Mouse (Mus musculus): ENCODE measurements around the gene Slc16a12. TPM values are rescaled to one million over a fixed set of nuclear protein-coding genes. Genes with fewer than 3 reads are reported as not detected.
"Not testable (repeated sequence)": the region's sequence is repeated elsewhere in the genome, so short reads cannot be mapped to it uniquely, and the experiment has no call there.

The Slc16a12 gene
- polyA plus RNA-seq, 1 experiment from 2014 or later: 2.4 TPM

- Histone ChIP-seq H3K9ac (ENCODE audit: low read depth, low read length) (no peak overlapping the region), H3K9me3 (ENCODE audit: control insufficient read depth, low read length) (no peaks in the 10 kb centered on the region), H3K27ac (replicated peaks; ENCODE audit: low read depth, low read length) (no peak overlapping the region), H3K27me3 (replicated peaks; ENCODE audit: control insufficient read depth, insufficient read depth, low read length) (no peaks in the 10 kb centered on the region), H3K36me3 (ENCODE audit: control insufficient read depth, insufficient read depth, low read length) (no peaks in the 10 kb centered on the region), H3K4me2 (ENCODE audit: low read depth, low read length) (no peak overlapping the region), H3K4me3 (ENCODE audit: low read depth, low read length) (no peak overlapping the region), H3K4me1 (ENCODE audit: control insufficient read depth, insufficient read depth, low read length) (no peaks in the 10 kb centered on the region)
- DNase-seq (ENCODE audit: low spot score) (no peak), ATAC-seq (ENCODE audit: low read depth) (no peak)
- WGBS: 87% methylated on average over 3 of the region's 3 CpGs
Observed at GRCm38 (mm10) chr19:34650276-34650675, 96.8 kb downstream of the Slc16a12 start.

GRCm38 (mm10) chr19:34647630-34648029 lies 99.5 kb downstream of the Slc16a12 start:
- not testable (repeated sequence) for H3K36me3 ChIP-seq (ENCODE audit: control insufficient read depth, insufficient read depth, low read length); H3K9me3 ChIP-seq (ENCODE audit: control insufficient read depth, low read length); H3K4me3 ChIP-seq (ENCODE audit: low read depth, low read length); H3K9ac ChIP-seq (ENCODE audit: low read depth, low read length); H3K4me2 ChIP-seq (ENCODE audit: low read depth, low read length); H3K4me1 ChIP-seq (ENCODE audit: control insufficient read depth, insufficient read depth, low read length); H3K27ac ChIP-seq (replicated peaks; ENCODE audit: low read depth, low read length); H3K27me3 ChIP-seq (replicated peaks; ENCODE audit: control insufficient read depth, insufficient read depth, low read length); ATAC-seq (ENCODE audit: low read depth); DNase-seq (ENCODE audit: low spot score)
- WGBS: 85% methylated on average over 7 of the region's 8 CpGs

- no peak for ATAC-seq (ENCODE audit: low read depth)
- Histone ChIP-seq H3K27me3 (replicated peaks; ENCODE audit: control insufficient read depth, insufficient read depth, low read length) (no peaks in the 10 kb centered on the region), H3K9ac (ENCODE audit: low read depth, low read length) (no peak overlapping the region), H3K27ac (replicated peaks; ENCODE audit: low read depth, low read length) (no peak overlapping the region), H3K4me3 (ENCODE audit: low read depth, low read length) (no peak overlapping the region), H3K4me2 (ENCODE audit: low read depth, low read length) (no peak overlapping the region), H3K4me1 (ENCODE audit: control insufficient read depth, insufficient read depth, low read length) (no peaks in the 10 kb centered on the region), H3K36me3 (ENCODE audit: control insufficient read depth, insufficient read depth, low read length) (no peaks in the 10 kb centered on the region), H3K9me3 (ENCODE audit: control insufficient read depth, low read length) (no peaks in the 10 kb centered on the region)
- no peak for DNase-seq (ENCODE audit: low spot score)
- 51% methylated on average over 5 of the region's 5 CpGs for WGBS
Observed at GRCm38 (mm10) chr19:34642616-34643015, 104.5 kb downstream of the Slc16a12 start.

- 34% methylated on average over 4 of the region's 4 CpGs for whole genome bisulfite sequencing
- peak within 1 kb of the TSS; percentile 12; the same call in 1 of the 2 replicates for H3K4me2 ChIP-seq (ENCODE audit: low read depth, low read length)
- 0 out of 2 replicates have a peak within 1 kb of the TSS, but pooled peaks have one; percentile 2 for H3K9ac ChIP-seq (ENCODE audit: low read depth, low read length)
- no peak within 1 kb of the TSS for H3K27ac ChIP-seq (replicated peaks; ENCODE audit: low read depth, low read length)
- H3K4me1 ChIP-seq (ENCODE audit: control insufficient read depth, insufficient read depth, low read length): no peaks in the 10 kb centered on the region
- H3K36me3 ChIP-seq (ENCODE audit: control insufficient read depth, insufficient read depth, low read length): no peaks in the 10 kb centered on the region
- DNase-seq (ENCODE audit: low spot score) (peak; percentile 63), ATAC-seq (ENCODE audit: low read depth) (no peak; the same call in 1 of the 2 replicates)
- no peaks in the 10 kb centered on the region for H3K27me3 ChIP-seq (replicated peaks; ENCODE audit: control insufficient read depth, insufficient read depth, low read length)
- no peaks in the 10 kb centered on the region for H3K9me3 ChIP-seq (ENCODE audit: control insufficient read depth, low read length)
- H3K4me3 ChIP-seq (ENCODE audit: low read depth, low read length): no peak within 1 kb of the TSS
Observed at GRCm38 (mm10) chr19:34640623-34641022, 106.5 kb downstream of the Slc16a12 start, which contains the start of the genes Ifit1bl2 and Ifit1. TSS of gene Ifit1bl2 (minus strand) at chr19:34640743. TSS of gene Ifit1 (plus strand) at chr19:34640871.

- DNase-seq (ENCODE audit: low spot score) (peak; percentile 64), ATAC-seq (ENCODE audit: low read depth) (peak; percentile 47; the same call in 1 of the 2 replicates)
- H3K27ac ChIP-seq (replicated peaks; ENCODE audit: low read depth, low read length): no peak overlapping the region
- WGBS: 9% methylated on average over 3 of the region's 3 CpGs
- no peak overlapping the region for H3K9ac ChIP-seq (ENCODE audit: low read depth, low read length)
- H3K4me3 ChIP-seq (ENCODE audit: low read depth, low read length): no peak overlapping the region
- no peaks in the 10 kb centered on the region for H3K27me3 ChIP-seq (replicated peaks; ENCODE audit: control insufficient read depth, insufficient read depth, low read length)
- H3K36me3 ChIP-seq (ENCODE audit: control insufficient read depth, insufficient read depth, low read length): no peaks in the 10 kb centered on the region
- no peaks in the 10 kb centered on the region for H3K9me3 ChIP-seq (ENCODE audit: control insufficient read depth, low read length)
- H3K4me1 ChIP-seq (ENCODE audit: control insufficient read depth, insufficient read depth, low read length): no peaks in the 10 kb centered on the region
- no peak overlapping the region for H3K4me2 ChIP-seq (ENCODE audit: low read depth, low read length)
Observed at GRCm38 (mm10) chr19:34636933-34637557, 110.0 kb downstream of the Slc16a12 start.

GRCm38 (mm10) chr19:34633484-34633883 lies 113.6 kb downstream of the Slc16a12 start:
- no peaks in the 10 kb centered on the region for H3K9me3 ChIP-seq (ENCODE audit: control insufficient read depth, low read length)
- ATAC-seq (ENCODE audit: low read depth): no peak
- no peaks in the 10 kb centered on the region for H3K27me3 ChIP-seq (replicated peaks; ENCODE audit: control insufficient read depth, insufficient read depth, low read length)
- H3K4me3 ChIP-seq (ENCODE audit: low read depth, low read length): no peak overlapping the region
- WGBS: 70% methylated on average over 2 of the region's 2 CpGs
- H3K9ac ChIP-seq (ENCODE audit: low read depth, low read length): no peak overlapping the region
- no peak overlapping the region for H3K4me2 ChIP-seq (ENCODE audit: low read depth, low read length)
- no peaks in the 10 kb centered on the region for H3K4me1 ChIP-seq (ENCODE audit: control insufficient read depth, insufficient read depth, low read length)
- H3K36me3 ChIP-seq (ENCODE audit: control insufficient read depth, insufficient read depth, low read length): no peaks in the 10 kb centered on the region
- no peak overlapping the region for H3K27ac ChIP-seq (replicated peaks; ENCODE audit: low read depth, low read length)
- no peak for DNase-seq (ENCODE audit: low spot score)

GRCm38 (mm10) chr19:34631487-34631886 lies 115.6 kb downstream of the Slc16a12 start:
- Histone ChIP-seq H3K27ac (replicated peaks; ENCODE audit: low read depth, low read length) (no peak overlapping the region), H3K4me2 (ENCODE audit: low read depth, low read length) (no peak overlapping the region), H3K27me3 (replicated peaks; ENCODE audit: control insufficient read depth, insufficient read depth, low read length) (no peaks in the 10 kb centered on the region), H3K4me1 (ENCODE audit: control insufficient read depth, insufficient read depth, low read length) (no peaks in the 10 kb centered on the region), H3K36me3 (ENCODE audit: control insufficient read depth, insufficient read depth, low read length) (no peaks in the 10 kb centered on the region), H3K9ac (ENCODE audit: low read depth, low read length) (no peak overlapping the region), H3K9me3 (ENCODE audit: control insufficient read depth, low read length) (no peaks in the 10 kb centered on the region), H3K4me3 (ENCODE audit: low read depth, low read length) (no peak overlapping the region)
- no peak for ATAC-seq (ENCODE audit: low read depth)
- no peak for DNase-seq (ENCODE audit: low spot score)

GRCm38 (mm10) chr19:34627496-34627895 lies 119.6 kb downstream of the Slc16a12 start:
- DNase-seq (ENCODE audit: low spot score) (no peak), ATAC-seq (ENCODE audit: low read depth) (no peak)
- no peaks in the 10 kb centered on the region for H3K36me3 ChIP-seq (ENCODE audit: control insufficient read depth, insufficient read depth, low read length)
- H3K27me3 ChIP-seq (replicated peaks; ENCODE audit: control insufficient read depth, insufficient read depth, low read length): no peaks in the 10 kb centered on the region
- no peak overlapping the region for H3K4me2 ChIP-seq (ENCODE audit: low read depth, low read length)
- WGBS: 69% methylated on average over 2 of the region's 2 CpGs
- no peak overlapping the region for H3K4me3 ChIP-seq (ENCODE audit: low read depth, low read length)
- H3K9me3 ChIP-seq (ENCODE audit: control insufficient read depth, low read length): no peaks in the 10 kb centered on the region
- no peak overlapping the region for H3K27ac ChIP-seq (replicated peaks; ENCODE audit: low read depth, low read length)
- no peaks in the 10 kb centered on the region for H3K4me1 ChIP-seq (ENCODE audit: control insufficient read depth, insufficient read depth, low read length)
- H3K9ac ChIP-seq (ENCODE audit: low read depth, low read length): no peak overlapping the region

- no peaks in the 10 kb centered on the region for H3K9me3 ChIP-seq (ENCODE audit: control insufficient read depth, low read length)
- no peak overlapping the region for H3K27ac ChIP-seq (replicated peaks; ENCODE audit: low read depth, low read length)
- H3K4me1 ChIP-seq (ENCODE audit: control insufficient read depth, insufficient read depth, low read length): no peaks in the 10 kb centered on the region
- no peak overlapping the region for H3K4me2 ChIP-seq (ENCODE audit: low read depth, low read length)
- no peak overlapping the region for H3K9ac ChIP-seq (ENCODE audit: low read depth, low read length)
- ATAC-seq (ENCODE audit: low read depth): no peak
- 71% methylated on average over 4 of the region's 4 CpGs for WGBS
- no peaks in the 10 kb centered on the region for H3K36me3 ChIP-seq (ENCODE audit: control insufficient read depth, insufficient read depth, low read length)
- no peaks in the 10 kb centered on the region for H3K27me3 ChIP-seq (replicated peaks; ENCODE audit: control insufficient read depth, insufficient read depth, low read length)
- DNase-seq (ENCODE audit: low spot score): no peak
- H3K4me3 ChIP-seq (ENCODE audit: low read depth, low read length): no peak overlapping the region
Observed at GRCm38 (mm10) chr19:34624663-34625062, 122.4 kb downstream of the Slc16a12 start.

All from embryonic facial prominence, embryonic 14.5 days (tissue).